Mouse (Mus musculus) erythroblast, embryonic 14.5 days (primary cell): ENCODE data around the gene Nhp2.

ENCODE experiments used
- GATA1 ChIP-seq: IDR thresholded peaks from 2 replicates; pipeline ENCODE4 v1.6.1; 2012; ENCODE audit warnings: low read length, inconsistent platforms, mixed read lengths
- TAL1 ChIP-seq: IDR thresholded peaks from 3 replicates; pipeline ENCODE4 v1.6.1; 2012; ENCODE audit warnings: low read length, inconsistent platforms, mixed read lengths

DNA sequence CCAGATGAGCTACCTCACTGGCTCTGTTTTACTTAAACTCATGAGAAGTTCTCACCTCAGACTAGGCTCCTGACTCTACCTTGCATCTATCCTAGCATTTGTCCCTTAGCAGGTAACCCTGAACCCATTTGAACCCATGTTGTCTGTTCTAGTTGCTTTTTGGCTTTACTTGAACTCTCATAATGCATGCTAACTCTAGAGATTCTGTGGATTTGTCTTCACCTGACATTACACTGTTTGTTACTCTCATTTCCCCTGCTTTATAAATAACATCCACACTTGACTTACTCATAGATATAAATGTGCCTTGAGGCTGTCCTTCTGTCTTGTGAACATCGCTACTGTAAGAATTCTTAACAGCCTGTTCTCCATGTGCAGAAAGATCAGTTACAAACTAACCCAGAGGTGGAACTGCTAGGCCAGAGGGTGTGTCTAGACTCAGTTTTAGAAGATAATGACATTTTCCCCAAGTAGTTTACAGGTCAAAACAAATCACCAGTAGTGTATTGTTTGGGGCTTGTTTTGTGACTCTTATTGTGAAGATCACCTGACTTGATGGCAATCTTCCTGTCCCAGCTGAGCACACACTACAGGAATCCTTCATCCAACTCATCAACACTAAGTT is 24.0 kb upstream of the Nhp2 start:
- TF ChIP-seq TAL1, result no peak
- TF ChIP-seq GATA1, result no peak
